Comparison of ENCODE assay signal across 9 mouse cellular contexts in the genomic region with DNA sequence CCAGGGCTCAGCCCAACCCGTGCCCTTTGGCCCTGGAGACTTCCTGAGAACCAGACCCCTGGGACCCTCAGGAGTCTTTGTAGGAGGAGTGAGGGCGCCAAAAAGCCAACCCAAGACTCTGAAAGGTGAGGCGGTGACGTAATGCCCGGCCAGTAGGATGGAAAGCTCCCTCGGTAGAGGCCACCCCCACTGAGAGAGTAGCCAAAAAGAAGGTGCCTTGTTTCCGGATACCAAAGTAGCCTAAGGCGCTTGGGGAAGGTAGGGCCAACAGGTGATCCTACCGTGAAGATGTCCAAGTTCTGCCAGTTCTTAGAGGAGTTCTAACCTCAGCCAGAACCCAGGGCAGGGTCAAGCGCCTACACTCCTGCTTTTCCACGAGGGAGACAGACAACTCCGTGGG. TPM values are rescaled to one million over a fixed set of nuclear protein-coding genes. Genes with fewer than 3 reads are reported as not detected.
A peak's percentile ranks its signal among the peaks of the same experiment; 100 is the strongest.
DNase-seq lines count a peak whose midpoint lies in the region; ATAC-seq and TF ChIP-seq lines count a peak whose summit lies in the region.
"Had no signal": no experiment of that assay in that cellular context is flagged by ENCODE, and none has a peak within 500 bp of the region (broad histone marks: within the 10 kb centered on the region; RNA-seq: fewer than 3 reads in every experiment).

No protein-coding gene starts in this region.

- H3K36me3 ChIP-seq in heart, postnatal 0 days (replicated peaks; ENCODE audit: control insufficient read depth, insufficient read depth, low read length) = peaks cover 29% of the 10 kb centered on the region
- peaks cover 29% of the 10 kb centered on the region for H3K36me3 ChIP-seq in macrophage (ENCODE audit: inconsistent target)

- peaks cover 60% of the 10 kb centered on the region for H3K79me2 ChIP-seq in macrophage (ENCODE audit: inconsistent target)

- intact Hi-C loops in left cerebral cortex, postnatal 36 days (cut with DNase I) = loop anchor here (10.0 kb wide), 1 partner anchor 244 kb away; a partner anchor contains a TSS

- 28% methylated on average over 12 of the region's 12 CpGs for WGBS in heart, postnatal 0 days
- 11% methylated on average over 12 of the region's 12 CpGs for WGBS in macrophage (ENCODE audit: missing documents)

- H3K4me2 ChIP-seq in heart, postnatal 0 days (ENCODE audit: low read depth, low read length) = peak overlapping the region; percentile 98

- TF ChIP-seq EP300 in heart, postnatal 0 days (IDR thresholded peaks at IDR 0.05; ENCODE audit: low read depth) = no peak

- H3K27me3 ChIP-seq in heart, postnatal 0 days (ENCODE audit: control insufficient read depth, insufficient read depth, low read length) = no peaks in the 10 kb centered on the region

- peaks cover 26% of the 10 kb centered on the region for H3K4me1 ChIP-seq in heart, postnatal 0 days (ENCODE audit: control insufficient read depth, insufficient read depth)

- H3K9me3 ChIP-seq in heart, postnatal 0 days (replicated peaks; ENCODE audit: control insufficient read depth, low read length) = no peaks in the 10 kb centered on the region

- DNase-seq in kidney, postnatal 10 days = peak; percentile 26
- no peak for DNase-seq in kidney, postnatal 4 days
- DNase-seq in T-cell, adult 2 months (ENCODE audit: low spot score) = peak; percentile 25
- no peak for DNase-seq in heart, postnatal 0 days (ENCODE audit: low spot score)
- no peak for DNase-seq in right cerebral cortex, postnatal 25 days
- no peak for DNase-seq in left cerebral cortex, postnatal 36 days (ENCODE audit: low spot score in 2 of 2)
- no peak for DNase-seq in adrenal gland, postnatal 36 days

- no peak for ATAC-seq in heart, postnatal 0 days (ENCODE audit: insufficient read depth, low read depth)

- no peak for TF ChIP-seq CTCF in heart, postnatal 0 days (IDR thresholded peaks at IDR 0.05; ENCODE audit: low read depth)

- peak overlapping the region; percentile 70; the same call in 1 of the 2 replicates for H3K9ac ChIP-seq in heart, postnatal 0 days (replicated peaks; ENCODE audit: low read depth, low read length)

- H3K27ac ChIP-seq in heart, postnatal 0 days (ENCODE audit: low read depth) = peak overlapping the region; percentile 80
- peak overlapping the region; percentile 85 for H3K27ac ChIP-seq in macrophage

- H3K4me3 ChIP-seq in heart, postnatal 0 days (ENCODE audit: low read depth, low read length) = peak overlapping the region; percentile 75
- peak overlapping the region; percentile 75 for H3K4me3 ChIP-seq in macrophage (ENCODE audit: inconsistent target)

RNA-seq across cellular contexts. Expression of a gene that starts 1.5 kb away (rescaled TPM):
- total RNA-seq in heart, postnatal 0 days (2014; rRNA removed; ENCODE audit: low replicate concordance) = 11.0 and 16.3 TPM in 2 replicates
- polyA plus RNA-seq in heart, postnatal 0 days (2015; fragmentation: Nextera tagmentation; extraction: Ambion mirVana) = 5.6 and 6.2 TPM in 2 replicates
- 10 to 100 TPM in 25 of 26 experiments, 1 to 10 TPM in 1; 9.0 to 72.2 (median 30.8) TPM for total RNA-seq in macrophage (2018; cell fraction: chromatin; rRNA removed)
- 10 to 100 TPM; 11.1 to 49.5 (median 21.7) TPM for total RNA-seq in macrophage (2018; cell fraction: cytosol; rRNA removed)
- total RNA-seq in macrophage (2018; cell fraction: nucleus; rRNA removed) = 10 to 100 TPM; 12.8 to 74.9 (median 31.7) TPM
- 20.1 to 60.1 TPM (median 39.1 TPM) in 3 replicates for polyA plus RNA-seq in macrophage (2018)
- 10 to 100 TPM; 17.1 to 19.2 TPM for total RNA-seq in left cerebral cortex, postnatal 36 days (2021)
- total RNA-seq in adrenal gland, postnatal 36 days (2021) = 10 to 100 TPM; 50.2 to 89.6 TPM

RNA-seq across cellular contexts. Expression of a gene that starts 24.6 kb away (rescaled TPM):
- total RNA-seq in heart, postnatal 0 days (2014; rRNA removed; ENCODE audit: low replicate concordance) = not detected in 2 replicates
- polyA plus RNA-seq in heart, postnatal 0 days (2015; fragmentation: Nextera tagmentation; extraction: Ambion mirVana) = not detected in 2 replicates
- not detected for total RNA-seq in macrophage (2018; cell fraction: chromatin; rRNA removed)
- total RNA-seq in macrophage (2018; cell fraction: cytosol; rRNA removed) = not detected
- not detected for total RNA-seq in macrophage (2018; cell fraction: nucleus; rRNA removed)
- not detected in 3 replicates for polyA plus RNA-seq in macrophage (2018)
- total RNA-seq in left cerebral cortex, postnatal 36 days (2021) = not detected
- total RNA-seq in adrenal gland, postnatal 36 days (2021) = not detected
- total RNA-seq: common myeloid progenitor, adult 5-6 weeks had no signal

Comparison
In these comparisons a context has a peak if more than half of its experiments do, and no peak if none do; other contexts are left out.
1. DNase-seq: peak in kidney, postnatal 10 days (single experiment) and T-cell, adult 2 months (single experiment); none in kidney, postnatal 4 days (0 of 2), heart, postnatal 0 days (single experiment), right cerebral cortex, postnatal 25 days (single experiment), left cerebral cortex, postnatal 36 days (0 of 2) and adrenal gland, postnatal 36 days (0 of 2).